Mouse (Mus musculus) midbrain, embryonic 14.5 days (tissue): Measurements from ENCODE around the gene B4galnt3. TPM values are rescaled to one million over a fixed set of nuclear protein-coding genes. Genes with fewer than 3 reads are reported as not detected.
A peak's percentile ranks its signal among the peaks of the same experiment; 100 is the strongest.

ENCODE experiments used
- ATAC-seq: fragments of 200-750 bp; cut with Nextera tagmentation; 2 replicates; pipeline ENCODE4 v1.8.0; 2017; ENCODE audit warnings: moderate number of reproducible peaks, moderate library complexity; ENCODE audit not compliant: low FRiP score, low TSS enrichment
- DNase-seq: peaks from one replicate; pipeline ENCODE4 v3.0.0-alpha.2; 2015
- H3K27ac ChIP-seq: fragments of 300-500 bp; sonication (generic); replicated peaks from 2 replicates; pipeline ENCODE4 v1.5.1; 2014; ENCODE audit warnings: mild to moderate bottlenecking, low read depth, low read length, moderate library complexity
- H3K27me3 ChIP-seq: fragments of 300-500 bp; sonication (generic); 2 replicates; pipeline ENCODE4 v1.6.1; 2014; ENCODE audit warnings: low read length, control low read depth, mixed read lengths; ENCODE audit not compliant: control insufficient read depth, insufficient read depth
- H3K36me3 ChIP-seq: fragments of 300-500 bp; sonication (generic); 2 replicates; pipeline ENCODE4 v1.6.1; 2014; ENCODE audit warnings: low read length, control low read depth; ENCODE audit not compliant: control insufficient read depth, insufficient read depth
- H3K4me1 ChIP-seq: fragments of 300-500 bp; sonication (generic); 2 replicates; pipeline ENCODE4 v1.6.1; 2014; ENCODE audit warnings: mild to moderate bottlenecking, antibody characterized with exemption, low read length, control low read depth; ENCODE audit not compliant: control insufficient read depth, insufficient read depth
- H3K4me2 ChIP-seq: fragments of 300-500 bp; sonication (generic); 2 replicates; pipeline ENCODE4 v1.6.1; 2014; ENCODE audit warnings: mild to moderate bottlenecking, low read length, moderate library complexity
- H3K4me3 ChIP-seq: fragments of 300-500 bp; sonication (generic); replicated peaks from 2 replicates; pipeline ENCODE4 v1.5.1; 2014; ENCODE audit warnings: low read depth, low read length
- H3K9ac ChIP-seq: fragments of 300-500 bp; sonication (generic); replicated peaks from 2 replicates; pipeline ENCODE4 v1.6.1; 2014; ENCODE audit warnings: mild to moderate bottlenecking, low read length, moderate library complexity
- H3K9me3 ChIP-seq: fragments of 300-500 bp; sonication (generic); 2 replicates; pipeline ENCODE4 v1.6.1; 2016; ENCODE audit warnings: low read length, control low read depth, mixed read lengths; ENCODE audit not compliant: control insufficient read depth
- WGBS: fragments of 180-500 bp; shearing (Covaris S2); extraction: QIAGEN DNeasy Blood & Tissue Kit; methylation state at CpG from one replicate; pipeline ENCODE4 v1.1.7; 2014; 5-methylcytosine and 5-hydroxymethylcytosine counted together
- polyA plus RNA-seq: library from polyadenylated mRNA; unstranded; fragments of >200 nt; fragmentation: Nextera tagmentation; extraction: Ambion mirVana; gene quantifications from 2 replicates; pipeline ENCODE4 v1.2.1, GENCODE M21; 2014

The B4galnt3 gene
- 0.15 TPM in 1 of 2 replicates, not detected in the other for polyA plus RNA-seq

DNA sequence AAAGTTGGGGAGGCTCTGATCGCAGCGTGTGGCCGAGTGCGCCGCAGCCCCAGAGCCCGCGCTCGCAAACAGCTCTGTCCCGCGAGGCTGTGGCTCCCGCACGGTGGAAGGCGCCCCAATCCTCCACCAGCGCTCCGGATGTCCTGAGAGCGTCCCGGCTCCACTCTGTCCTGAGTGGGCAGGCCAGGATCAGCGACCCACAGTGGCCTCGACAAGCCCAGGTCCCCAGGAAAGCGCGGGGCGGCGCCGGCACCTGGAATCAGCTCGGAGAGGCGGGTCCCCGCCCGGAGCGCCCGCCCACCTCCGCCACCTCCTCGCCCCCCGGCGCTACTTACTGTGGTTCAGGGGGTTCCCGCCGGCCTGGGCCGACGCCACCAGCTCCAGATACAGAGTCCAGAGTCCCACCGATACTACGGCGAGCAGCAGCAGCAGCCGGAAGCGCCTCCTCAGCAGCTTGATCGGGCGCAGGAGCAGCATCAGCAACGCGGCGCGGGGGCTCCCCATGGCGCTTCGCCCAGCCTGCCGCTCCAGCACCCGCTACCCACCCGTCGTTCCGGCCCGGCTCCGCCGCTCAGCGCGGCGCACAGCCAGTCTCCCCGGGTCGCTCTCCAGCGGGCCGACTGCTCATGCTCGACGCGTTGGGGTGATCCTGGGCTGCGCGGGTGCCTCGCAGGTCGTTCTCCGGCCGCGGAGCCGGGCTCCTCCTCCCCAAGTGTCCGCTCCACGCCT is at the start of gene B4galnt3, which contains the start of gene D330020A13Rik:
Gene B4galnt3, minus strand, starts transcription at position 504 of the 729 bp plus-strand sequence.
Gene D330020A13Rik, plus strand, starts transcription at position 309 of the 729 bp plus-strand sequence.
- under 1% methylated on average over 77 of the region's 79 CpGs for WGBS
- H3K9me3 ChIP-seq: no peaks in the 10 kb centered on the region
- H3K36me3 ChIP-seq: no peaks in the 10 kb centered on the region
- peak within 1 kb of the TSS; percentile 68 for H3K4me3 ChIP-seq
- peak; percentile 63 for ATAC-seq
- peaks cover 23% of the 10 kb centered on the region for H3K27me3 ChIP-seq
- no peak within 1 kb of the TSS for H3K27ac ChIP-seq
- peak within 1 kb of the TSS; percentile 57 for H3K9ac ChIP-seq
- peak; percentile 73 for DNase-seq
- H3K4me2 ChIP-seq: peak within 1 kb of the TSS; percentile 98
- no peaks in the 10 kb centered on the region for H3K4me1 ChIP-seq

DNA sequence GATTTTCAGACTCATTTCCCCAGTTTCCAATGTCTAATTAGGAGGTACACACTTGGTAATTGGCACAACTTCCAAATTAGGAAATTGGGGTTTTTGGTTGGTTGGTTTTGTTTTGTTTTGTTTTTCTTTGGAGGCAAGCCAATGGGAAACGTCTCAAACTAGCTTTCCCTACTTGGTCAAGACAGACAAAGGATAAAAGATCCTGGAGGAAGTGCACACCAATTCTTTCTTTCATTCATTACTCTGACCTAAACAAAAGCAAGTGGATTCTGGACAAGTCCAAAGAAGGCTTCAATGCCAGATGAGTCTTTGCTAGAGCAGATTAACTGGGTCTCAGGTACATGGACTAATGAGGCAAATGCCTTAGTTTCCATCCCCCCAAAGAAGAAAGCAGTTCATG is 49.6 kb upstream of the B4galnt3 start:
- 69% methylated on average over 1 of the region's 1 CpGs for WGBS
- Histone ChIP-seq H3K4me2 (no peak overlapping the region), H3K27me3 (no peaks in the 10 kb centered on the region), H3K9me3 (no peaks in the 10 kb centered on the region), H3K36me3 (peaks cover 37% of the 10 kb centered on the region), H3K4me1 (no peaks in the 10 kb centered on the region), H3K9ac (no peak overlapping the region), H3K4me3 (no peak overlapping the region), H3K27ac (no peak overlapping the region)
- DNase-seq: no peak
- no peak for ATAC-seq

DNA sequence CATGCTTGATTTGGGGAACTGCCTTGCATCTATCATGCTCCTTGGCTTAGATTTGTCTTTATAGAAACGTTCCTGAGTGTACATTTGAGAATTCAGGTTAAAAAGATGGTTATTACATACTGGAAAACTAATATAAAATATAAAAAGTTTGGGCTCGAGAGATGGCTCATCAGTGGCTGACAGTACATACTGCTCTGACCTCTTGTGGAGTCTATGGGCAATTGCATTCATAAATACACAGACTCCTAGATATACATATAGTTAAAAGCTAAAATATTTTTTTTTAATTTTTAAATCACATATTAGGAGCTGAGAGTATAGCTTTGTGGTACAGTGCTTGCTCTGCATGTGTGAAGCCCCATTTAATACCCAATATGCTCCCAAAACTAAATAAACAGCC is 38.0 kb upstream of the B4galnt3 start:
- Histone ChIP-seq H3K36me3 (peaks cover 53% of the 10 kb centered on the region), H3K4me1 (no peaks in the 10 kb centered on the region), H3K9ac (no peak overlapping the region), H3K27ac (no peak overlapping the region), H3K9me3 (no peaks in the 10 kb centered on the region), H3K4me3 (no peak overlapping the region), H3K4me2 (no peak overlapping the region), H3K27me3 (no peaks in the 10 kb centered on the region)
- peak; percentile 30 for DNase-seq
- 92% methylated on average over 2 of the region's 2 CpGs for WGBS
- ATAC-seq: no peak

DNA sequence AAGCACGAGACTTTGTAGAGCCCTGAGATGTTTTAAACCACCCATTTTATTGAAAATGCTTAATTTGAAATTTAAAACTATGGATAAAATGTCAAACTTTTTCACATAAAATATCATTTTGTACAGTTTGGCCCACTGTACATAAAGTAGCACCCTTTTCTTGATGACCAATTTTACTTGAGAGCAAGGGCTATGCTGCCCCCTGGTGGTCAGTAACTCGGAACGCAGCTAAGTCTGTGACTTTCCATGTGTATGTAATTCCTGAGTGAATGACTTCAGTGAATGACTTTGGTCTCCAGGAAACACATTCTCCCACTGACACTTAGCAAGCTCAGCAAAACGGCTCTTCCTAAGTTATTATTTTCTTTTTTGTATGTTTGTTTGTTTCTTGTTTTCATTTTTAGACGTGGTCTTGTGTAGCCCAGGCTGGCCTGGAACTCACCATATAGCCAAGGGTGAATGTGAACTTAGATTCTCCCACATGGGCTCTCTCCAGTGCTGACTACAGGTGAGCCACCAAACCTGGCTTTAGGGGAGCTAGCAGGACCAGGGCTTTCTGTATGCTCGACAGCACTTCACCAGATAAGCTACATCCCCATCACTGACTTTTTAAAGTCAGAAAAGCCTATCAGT is 30.1 kb upstream of the B4galnt3 start:
- no peaks in the 10 kb centered on the region for H3K27me3 ChIP-seq
- H3K9me3 ChIP-seq: no peaks in the 10 kb centered on the region
- DNase-seq (peak; percentile 93), ATAC-seq (no peak)
- 33% methylated on average over 6 of the region's 6 CpGs for WGBS
- no peak overlapping the region for H3K4me2 ChIP-seq
- H3K4me3 ChIP-seq: no peak overlapping the region
- no peaks in the 10 kb centered on the region for H3K4me1 ChIP-seq
- peaks cover 11% of the 10 kb centered on the region; the same call in 1 of the 2 replicates for H3K36me3 ChIP-seq
- H3K27ac ChIP-seq: no peak overlapping the region
- H3K9ac ChIP-seq: no peak overlapping the region

DNA sequence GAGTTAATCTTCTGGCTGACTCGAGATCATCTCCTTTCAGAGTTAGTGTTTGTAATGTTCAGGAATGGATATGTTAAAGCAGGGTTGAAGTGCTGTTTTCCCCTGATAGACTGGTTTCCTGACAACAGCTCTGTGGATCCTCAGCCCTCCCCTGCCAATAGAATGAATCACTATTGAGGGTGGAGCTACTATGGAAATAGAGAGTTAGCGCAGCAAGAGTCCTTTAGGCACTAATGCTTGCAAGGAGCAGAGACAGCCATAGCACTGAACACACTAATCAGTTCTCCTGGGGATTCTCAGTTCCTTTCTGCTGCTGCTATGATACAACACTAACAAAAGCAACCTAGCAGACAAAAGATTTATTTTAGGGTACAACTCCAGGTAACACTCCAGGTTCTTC is 26.0 kb upstream of the B4galnt3 start:
- ATAC-seq: no peak
- no peak overlapping the region for H3K4me2 ChIP-seq

DNA sequence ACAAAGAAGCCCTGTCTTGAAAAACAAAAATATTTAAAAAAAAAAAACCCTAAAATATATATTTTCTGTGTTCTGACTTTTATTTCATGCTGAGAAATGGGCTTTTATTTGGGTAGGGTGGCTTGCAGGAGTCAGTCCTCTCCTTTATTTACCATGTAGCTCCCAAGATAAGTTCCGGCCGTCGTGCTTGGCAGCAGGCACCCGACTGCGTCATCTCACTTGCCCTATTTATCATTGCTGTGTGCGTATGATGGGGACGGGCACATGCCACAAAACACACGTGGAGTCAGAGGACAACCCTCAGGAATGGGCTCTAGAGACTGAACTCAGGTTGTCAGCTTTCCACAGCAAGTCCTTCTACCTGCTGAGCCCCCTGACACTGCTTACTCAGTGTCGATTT is 24.8 kb upstream of the B4galnt3 start:
- H3K9ac ChIP-seq: no peak overlapping the region
- no peaks in the 10 kb centered on the region for H3K27me3 ChIP-seq
- 92% methylated on average over 9 of the region's 9 CpGs for WGBS
- no peaks in the 10 kb centered on the region for H3K4me1 ChIP-seq
- ATAC-seq (no peak), DNase-seq (no peak)
- H3K4me2 ChIP-seq: no peak overlapping the region
- H3K27ac ChIP-seq: no peak overlapping the region
- no peaks in the 10 kb centered on the region for H3K36me3 ChIP-seq
- no peak overlapping the region for H3K4me3 ChIP-seq
- H3K9me3 ChIP-seq: no peaks in the 10 kb centered on the region

More for the DNA sequence above, 26.0 kb upstream of the B4galnt3 start:
- Histone ChIP-seq H3K4me1 (no peaks in the 10 kb centered on the region), H3K27me3 (no peaks in the 10 kb centered on the region), H3K9me3 (no peaks in the 10 kb centered on the region), H3K4me3 (no peak overlapping the region), H3K9ac (no peak overlapping the region), H3K36me3 (no peaks in the 10 kb centered on the region), H3K27ac (no peak overlapping the region)
- peak; percentile 19 for DNase-seq
- WGBS: 57% methylated on average over 2 of the region's 2 CpGs

DNA sequence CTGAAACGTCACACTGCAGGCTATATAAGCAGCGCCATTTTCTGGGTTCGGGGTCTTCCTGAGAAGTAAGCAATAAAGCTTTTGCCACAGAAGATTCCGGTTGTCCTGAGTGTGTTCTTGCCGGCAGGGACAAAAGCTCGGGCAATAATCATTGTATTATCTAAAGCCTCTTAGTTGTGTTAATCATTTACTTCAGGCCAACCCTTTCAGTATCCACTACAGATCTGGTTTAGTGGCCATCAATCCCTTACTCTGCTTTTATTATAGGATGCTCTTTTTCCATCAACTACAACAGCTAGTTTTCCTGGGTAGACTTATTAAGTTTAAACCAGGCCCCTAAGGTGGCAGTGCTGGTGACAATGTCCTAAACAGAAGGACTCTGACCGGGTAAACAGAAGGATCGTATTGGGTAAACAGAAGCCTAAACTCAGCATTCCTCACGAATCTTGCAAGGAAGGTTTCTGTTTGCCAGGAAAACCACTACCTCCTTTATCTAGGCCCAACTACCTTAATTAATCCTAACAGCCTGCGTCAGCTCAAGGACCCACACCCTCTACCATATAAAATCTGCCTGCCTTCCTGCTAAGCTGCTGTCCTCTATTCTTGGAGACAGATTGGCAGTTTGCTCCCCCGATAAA is 24.1 kb upstream of the B4galnt3 start:
- Histone ChIP-seq H3K9ac (no peak overlapping the region), H3K27me3 (no peaks in the 10 kb centered on the region), H3K36me3 (no peaks in the 10 kb centered on the region), H3K9me3 (no peaks in the 10 kb centered on the region), H3K27ac (no peak overlapping the region), H3K4me1 (no peaks in the 10 kb centered on the region), H3K4me2 (no peak overlapping the region), H3K4me3 (no peak overlapping the region)
- 83% methylated on average over 11 of the region's 11 CpGs for WGBS
- no peak for ATAC-seq
- no peak for DNase-seq

DNA sequence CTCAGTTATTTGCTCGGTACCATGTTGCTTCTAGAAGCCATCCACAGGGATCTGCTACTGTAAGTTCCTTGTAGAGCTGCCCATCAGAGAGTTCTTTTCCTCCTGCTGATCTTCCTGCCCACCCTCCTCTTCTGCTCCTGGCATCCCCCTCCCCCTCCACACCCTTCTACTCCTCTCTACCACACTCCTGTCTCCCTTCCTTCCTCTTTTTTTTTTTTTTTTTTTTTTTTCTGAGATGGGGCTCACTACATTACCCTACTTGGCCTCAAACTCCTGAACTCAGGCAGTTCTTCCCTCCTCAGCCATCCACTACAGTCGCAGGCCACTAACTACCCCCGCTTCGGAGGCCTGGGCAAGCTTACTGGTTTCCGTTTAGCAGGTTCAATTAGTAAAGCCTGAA is 18.1 kb upstream of the B4galnt3 start:
- WGBS: 80% methylated on average over 5 of the region's 5 CpGs
- H3K4me3 ChIP-seq: no peak overlapping the region
- H3K27me3 ChIP-seq: no peaks in the 10 kb centered on the region
- no peaks in the 10 kb centered on the region for H3K4me1 ChIP-seq
- no peaks in the 10 kb centered on the region for H3K9me3 ChIP-seq
- DNase-seq (no peak), ATAC-seq (no peak)
- no peak overlapping the region for H3K27ac ChIP-seq
- H3K36me3 ChIP-seq: no peaks in the 10 kb centered on the region
- H3K9ac ChIP-seq: no peak overlapping the region
- H3K4me2 ChIP-seq: no peak overlapping the region
